Mouse (Mus musculus) midbrain, embryonic 12.5 days (tissue): ENCODE results near the gene Acox1. TPM values are rescaled to one million over a fixed set of nuclear protein-coding genes. Genes with fewer than 3 reads are reported as not detected.
A peak's percentile ranks its signal among the peaks of the same experiment; 100 is the strongest.

Source experiments
- ATAC-seq: fragments of 200-750 bp; cut with Nextera tagmentation; 2 replicates; pipeline ENCODE4 v1.8.0; 2017; ENCODE audit warnings: low read depth, moderate TSS enrichment, moderate library complexity; ENCODE audit not compliant: low FRiP score
- H3K27ac ChIP-seq: fragments of 300-500 bp; sonication (generic); replicated peaks from 2 replicates; pipeline ENCODE4 v1.5.1; 2016; ENCODE audit warnings: mild to moderate bottlenecking
- H3K27me3 ChIP-seq: fragments of 300-500 bp; sonication (generic); 2 replicates; pipeline ENCODE4 v1.6.1; 2016; ENCODE audit warnings: mild to moderate bottlenecking
- H3K36me3 ChIP-seq: fragments of 300-500 bp; sonication (generic); 2 replicates; pipeline ENCODE4 v1.6.1; 2016
- H3K4me1 ChIP-seq: fragments of 300-500 bp; sonication (generic); 2 replicates; pipeline ENCODE4 v1.6.1; 2016
- H3K4me2 ChIP-seq: fragments of 300-500 bp; sonication (generic); replicated peaks from 2 replicates; pipeline ENCODE4 v1.6.1; 2016; ENCODE audit warnings: mild to moderate bottlenecking, moderate library complexity
- H3K4me3 ChIP-seq: fragments of 300-500 bp; sonication (generic); 2 replicates; pipeline ENCODE4 v1.5.1; 2016; ENCODE audit warnings: mild to moderate bottlenecking
- H3K9ac ChIP-seq: fragments of 300-500 bp; sonication (generic); replicated peaks from 2 replicates; pipeline ENCODE4 v1.6.1; 2016; ENCODE audit warnings: mild to moderate bottlenecking, moderate library complexity
- H3K9me3 ChIP-seq: fragments of 300-500 bp; sonication (generic); 2 replicates; pipeline ENCODE4 v1.6.1; 2016; ENCODE audit warnings: mild to moderate bottlenecking
- WGBS: fragments of 180-500 bp; shearing (Covaris S2); methylation state at CpG from one replicate; pipeline ENCODE4 v1.1.7; 2016; 5-methylcytosine and 5-hydroxymethylcytosine counted together
- polyA plus RNA-seq: library from polyadenylated mRNA; unstranded; fragments of >200 nt; fragmentation: Nextera tagmentation; extraction: Ambion mirVana; gene quantifications from 2 replicates; pipeline ENCODE4 v1.2.1, GENCODE M21; 2016

Gene Acox1
- 37.9 and 42.6 TPM in 2 replicates for polyA plus RNA-seq

DNA sequence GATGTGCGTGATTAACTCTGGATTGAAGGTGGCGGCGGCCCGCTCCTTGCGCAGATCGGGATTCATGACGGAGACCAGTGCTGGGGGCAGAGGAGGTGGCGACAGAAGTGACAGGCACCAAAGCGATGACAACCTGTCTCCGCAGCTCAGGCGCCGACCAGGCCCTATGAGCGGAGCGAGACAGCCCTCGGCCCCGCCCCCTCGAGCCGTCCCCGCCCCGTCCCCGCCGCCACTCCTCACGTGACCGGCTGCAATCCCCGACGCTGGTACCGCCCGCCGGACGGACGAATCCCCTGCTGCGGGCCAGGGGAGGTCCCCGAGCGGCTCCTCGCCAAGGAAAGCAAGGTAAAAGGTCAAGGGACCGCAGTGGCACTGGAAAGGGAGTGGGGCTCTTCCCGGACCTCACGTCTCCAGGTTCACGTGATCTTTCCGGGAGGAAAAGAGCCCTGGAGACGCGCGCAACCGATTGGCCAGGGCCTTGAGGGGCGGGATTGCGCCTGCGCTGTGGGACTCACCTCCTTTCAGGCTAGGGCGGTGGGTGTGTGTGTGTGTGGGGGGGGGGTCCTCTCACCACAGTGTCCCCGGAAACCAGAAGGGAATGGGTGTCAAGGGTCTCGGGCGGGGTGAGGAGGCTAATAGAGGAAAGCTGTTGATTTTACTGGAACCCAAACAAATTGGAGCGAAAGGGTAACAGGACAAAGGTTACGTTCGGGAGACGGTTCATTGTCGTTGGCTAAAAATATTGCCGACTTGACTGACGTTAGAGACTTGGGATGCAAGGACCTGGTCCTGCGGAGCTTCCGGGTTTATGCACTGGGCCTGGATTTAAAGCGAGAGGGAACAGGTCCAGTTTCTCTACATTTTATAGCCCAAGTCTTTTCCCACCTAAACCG is at the start of gene Acox1, which contains the start of gene Ten1:
Acox1 (minus strand) TSS at position 407 of the 893 bp plus-strand sequence.
Ten1 (plus strand) TSS at position 217 of the 893 bp plus-strand sequence.
- peak within 1 kb of the TSS; percentile 71 for H3K9ac ChIP-seq
- under 1% methylated on average over 62 of the region's 62 CpGs for WGBS
- peak; percentile 99 for ATAC-seq
- no peaks in the 10 kb centered on the region for H3K27me3 ChIP-seq
- peak within 1 kb of the TSS; percentile 94 for H3K27ac ChIP-seq
- peaks cover 11% of the 10 kb centered on the region; the same call in 1 of the 2 replicates for H3K36me3 ChIP-seq
- no peaks in the 10 kb centered on the region for H3K9me3 ChIP-seq
- H3K4me3 ChIP-seq, result peak within 1 kb of the TSS; percentile 63
- H3K4me2 ChIP-seq, result peak within 1 kb of the TSS; percentile 78
- peaks cover 13% of the 10 kb centered on the region for H3K4me1 ChIP-seq

DNA sequence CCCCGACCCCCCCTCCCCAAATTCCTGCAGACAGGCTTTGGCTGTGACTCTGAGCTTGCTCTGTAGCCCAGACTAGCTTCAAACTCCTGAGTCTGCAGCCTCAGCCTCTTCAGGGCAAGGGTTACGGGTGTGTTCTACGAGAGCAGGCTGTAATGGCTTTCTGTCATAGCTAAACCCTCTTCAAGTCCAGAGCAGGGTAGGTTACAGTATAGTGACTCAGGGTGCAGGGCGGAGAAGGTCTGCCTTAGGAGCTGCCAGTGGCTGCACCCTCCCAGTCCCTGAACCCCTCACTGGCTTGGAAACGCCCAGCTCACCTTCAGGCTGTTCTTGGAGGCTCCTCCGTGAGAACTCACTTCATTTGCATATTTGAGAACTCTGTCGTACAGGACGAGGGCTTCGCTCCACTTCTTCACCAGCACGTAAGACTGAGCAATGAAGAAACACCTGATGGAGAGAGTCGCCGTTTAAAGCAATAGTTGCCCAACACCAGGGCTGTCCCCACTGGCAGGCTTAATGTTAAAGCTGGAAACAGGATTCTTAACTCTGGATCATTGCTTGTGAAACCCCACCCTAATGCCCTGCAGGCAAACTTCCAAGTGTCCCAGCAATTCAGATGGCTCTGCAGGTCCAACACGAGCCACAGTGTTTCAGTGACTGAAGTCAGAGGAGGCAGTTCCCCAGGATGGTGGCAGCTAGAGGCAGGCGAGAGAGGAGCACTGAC is 48.8 kb upstream of the Acox1 start:
- no peaks in the 10 kb centered on the region for H3K4me1 ChIP-seq
- no peak for ATAC-seq
- H3K27me3 ChIP-seq, result no peaks in the 10 kb centered on the region
- H3K27ac ChIP-seq, result no peak overlapping the region
- no peak overlapping the region for H3K4me3 ChIP-seq
- no peak overlapping the region for H3K4me2 ChIP-seq
- no peak overlapping the region for H3K9ac ChIP-seq
- 88% methylated on average over 14 of the region's 14 CpGs for WGBS
- H3K9me3 ChIP-seq, result no peaks in the 10 kb centered on the region
- H3K36me3 ChIP-seq, result peaks cover 94% of the 10 kb centered on the region

DNA sequence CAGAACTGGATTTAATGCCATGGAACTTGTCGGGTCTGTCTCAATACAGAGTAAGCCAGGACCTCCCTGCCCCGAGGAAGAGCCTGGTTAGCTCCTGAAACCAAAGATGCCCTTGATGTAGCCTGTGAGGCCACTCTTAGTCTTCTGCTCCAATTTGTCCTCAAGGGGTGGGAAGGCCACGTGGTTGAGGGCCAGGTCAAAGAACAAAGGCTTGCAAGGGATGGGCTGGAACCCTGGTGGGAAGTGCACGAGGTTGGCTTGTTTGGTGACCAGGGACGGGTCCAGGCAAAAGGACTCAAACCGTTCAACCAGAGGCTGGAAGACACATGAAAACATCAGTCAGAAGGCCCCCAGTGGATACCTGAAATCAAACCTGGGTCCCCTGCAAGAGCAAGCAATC is 46.8 kb upstream of the Acox1 start:
- Histone ChIP-seq H3K9me3 (no peaks in the 10 kb centered on the region), H3K4me2 (no peak overlapping the region), H3K9ac (no peak overlapping the region), H3K4me3 (no peak overlapping the region), H3K27me3 (no peaks in the 10 kb centered on the region), H3K36me3 (peaks cover 74% of the 10 kb centered on the region), H3K27ac (no peak overlapping the region), H3K4me1 (peaks cover 6% of the 10 kb centered on the region; the same call in 1 of the 2 replicates)
- 77% methylated on average over 6 of the region's 6 CpGs for WGBS
- no peak for ATAC-seq

DNA sequence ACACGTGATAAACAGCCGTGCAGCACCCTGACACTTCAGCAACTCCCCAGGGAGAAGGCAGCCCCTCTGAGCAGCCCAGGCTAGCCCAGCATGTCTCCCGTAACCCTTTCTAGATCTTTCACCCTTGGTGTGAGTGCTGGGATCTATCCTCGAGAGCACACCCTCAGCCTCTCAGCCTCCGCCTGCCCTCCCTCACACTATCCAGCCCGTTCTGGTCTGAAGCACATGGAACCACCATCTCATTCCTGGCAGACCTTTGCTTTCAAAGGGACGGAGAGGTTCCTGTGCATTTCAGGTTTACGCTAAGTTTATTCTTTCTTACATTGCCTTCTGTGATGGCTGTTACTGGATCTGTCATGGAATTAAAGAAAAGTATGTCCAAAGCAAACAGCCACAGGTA is 45.7 kb upstream of the Acox1 start:
- H3K36me3 ChIP-seq, result peaks cover 64% of the 10 kb centered on the region
- WGBS, result 93% methylated on average over 8 of the region's 8 CpGs

DNA sequence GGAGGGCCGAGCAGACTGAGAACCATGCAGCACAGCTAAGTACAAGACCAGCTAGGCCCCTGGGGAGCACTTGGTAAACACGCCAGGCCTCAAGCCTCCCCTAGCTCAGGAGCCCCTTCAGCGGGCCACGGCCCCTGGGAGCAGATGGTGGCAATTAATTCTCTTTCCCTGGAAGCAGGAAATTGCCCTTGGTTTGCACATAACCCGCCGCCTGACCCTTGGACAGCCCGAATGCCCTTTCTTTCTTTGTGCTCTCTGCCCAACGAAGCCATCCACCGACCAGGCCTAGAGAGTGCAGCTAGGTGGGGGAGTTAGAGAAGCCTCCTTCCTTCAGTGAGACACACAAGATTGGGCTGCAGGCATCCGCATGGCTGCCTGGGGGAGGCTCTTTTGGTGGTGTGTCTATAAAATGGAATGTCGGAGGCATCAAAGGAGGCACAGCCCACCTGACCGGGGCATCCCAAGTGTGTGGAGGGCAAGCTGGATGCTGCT is 42.9 kb upstream of the Acox1 start:
- H3K4me2 ChIP-seq, result no peak overlapping the region
- 51% methylated on average over 12 of the region's 12 CpGs for WGBS
- peaks cover 21% of the 10 kb centered on the region for H3K27me3 ChIP-seq
- peaks cover 36% of the 10 kb centered on the region for H3K36me3 ChIP-seq
- peaks cover 18% of the 10 kb centered on the region; the same call in 1 of the 2 replicates for H3K4me1 ChIP-seq
- no peak for ATAC-seq
- no peak overlapping the region for H3K4me3 ChIP-seq
- H3K9me3 ChIP-seq, result no peaks in the 10 kb centered on the region
- no peak overlapping the region for H3K9ac ChIP-seq
- no peak overlapping the region for H3K27ac ChIP-seq

More for the DNA sequence above, 45.7 kb upstream of the Acox1 start:
- ATAC-seq, result no peak
- Histone ChIP-seq H3K4me3 (no peak overlapping the region), H3K27me3 (no peaks in the 10 kb centered on the region), H3K27ac (no peak overlapping the region), H3K9me3 (no peaks in the 10 kb centered on the region), H3K4me1 (peaks cover 10% of the 10 kb centered on the region; the same call in 1 of the 2 replicates), H3K4me2 (no peak overlapping the region), H3K9ac (no peak overlapping the region)

DNA sequence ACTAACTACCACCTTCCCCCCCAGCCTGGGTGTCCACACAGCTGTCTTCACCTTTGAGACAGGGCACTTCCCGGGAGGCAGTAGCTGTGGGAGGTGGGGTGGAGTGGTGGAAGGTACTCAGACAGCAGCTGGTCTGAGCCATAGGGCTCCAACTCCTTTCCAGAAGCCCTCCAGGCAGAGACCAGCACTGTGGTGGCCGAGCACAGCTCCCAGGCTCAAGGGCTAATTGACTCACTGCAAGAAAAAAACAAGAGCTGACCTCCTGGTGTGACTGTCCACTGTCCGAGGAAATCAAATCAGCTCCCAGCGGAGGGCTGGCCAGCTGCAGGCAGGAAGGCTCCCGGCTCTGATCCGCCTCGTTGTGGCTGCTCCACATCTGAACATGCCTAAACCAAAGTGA is 41.0 kb upstream of the Acox1 start:
- Histone ChIP-seq H3K36me3 (peaks cover 16% of the 10 kb centered on the region), H3K27me3 (peaks cover 30% of the 10 kb centered on the region), H3K4me1 (peaks cover 18% of the 10 kb centered on the region; the same call in 1 of the 2 replicates), H3K27ac (no peak overlapping the region; the same call in 1 of the 2 replicates), H3K9me3 (no peaks in the 10 kb centered on the region), H3K9ac (no peak overlapping the region), H3K4me2 (no peak overlapping the region), H3K4me3 (no peak overlapping the region)
- ATAC-seq, result no peak
- 12% methylated on average over 7 of the region's 7 CpGs for WGBS

DNA sequence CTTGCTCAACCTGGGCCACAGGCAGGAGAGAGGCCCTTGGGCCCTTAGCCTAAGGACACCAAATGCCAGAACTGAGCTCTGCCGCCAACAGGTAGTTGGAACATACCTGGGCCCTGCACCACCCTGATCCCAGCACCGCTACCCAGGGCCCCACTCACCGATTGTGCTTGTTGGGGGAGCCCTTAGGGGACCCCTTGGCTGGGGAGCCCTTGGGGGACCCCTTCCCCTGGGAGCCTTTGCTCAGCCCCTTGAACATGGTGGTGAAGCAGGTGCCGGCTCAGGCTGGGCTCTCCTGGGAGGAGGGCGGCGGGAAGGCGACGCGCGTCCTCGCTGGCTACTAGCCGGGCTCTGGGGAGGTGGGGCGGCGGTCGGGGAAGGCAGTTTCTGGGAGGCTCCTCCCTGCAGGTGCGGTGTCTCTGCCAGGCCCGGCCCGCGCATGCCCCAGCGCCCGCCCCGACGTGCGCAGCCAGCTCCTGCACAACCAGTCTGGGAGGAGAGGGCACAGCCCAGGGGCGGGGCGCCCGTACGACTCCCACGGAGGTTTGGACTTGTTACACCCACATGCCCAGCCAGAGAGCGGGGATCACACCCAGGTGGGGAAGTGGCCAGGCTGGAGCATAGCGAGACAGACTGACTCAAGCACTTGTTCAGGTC is 39.0 kb upstream of the Acox1 start, which contains the start of gene Evpl:
Evpl (minus strand) TSS at position 336 of the 654 bp plus-strand sequence.
- H3K27ac ChIP-seq, result no peak within 1 kb of the TSS
- 0 out of 2 replicates have a peak within 1 kb of the TSS, but pooled peaks have one; percentile 5 for H3K4me3 ChIP-seq
- no peak for ATAC-seq
- H3K9ac ChIP-seq, result no peak within 1 kb of the TSS
- H3K4me2 ChIP-seq, result peak within 1 kb of the TSS; percentile 13; the same call in 1 of the 2 replicates
- H3K36me3 ChIP-seq, result no peaks in the 10 kb centered on the region
- H3K4me1 ChIP-seq, result peaks cover 18% of the 10 kb centered on the region; the same call in 1 of the 2 replicates
- peaks cover 47% of the 10 kb centered on the region for H3K27me3 ChIP-seq
- 12% methylated on average over 31 of the region's 31 CpGs for WGBS
- no peaks in the 10 kb centered on the region for H3K9me3 ChIP-seq

DNA sequence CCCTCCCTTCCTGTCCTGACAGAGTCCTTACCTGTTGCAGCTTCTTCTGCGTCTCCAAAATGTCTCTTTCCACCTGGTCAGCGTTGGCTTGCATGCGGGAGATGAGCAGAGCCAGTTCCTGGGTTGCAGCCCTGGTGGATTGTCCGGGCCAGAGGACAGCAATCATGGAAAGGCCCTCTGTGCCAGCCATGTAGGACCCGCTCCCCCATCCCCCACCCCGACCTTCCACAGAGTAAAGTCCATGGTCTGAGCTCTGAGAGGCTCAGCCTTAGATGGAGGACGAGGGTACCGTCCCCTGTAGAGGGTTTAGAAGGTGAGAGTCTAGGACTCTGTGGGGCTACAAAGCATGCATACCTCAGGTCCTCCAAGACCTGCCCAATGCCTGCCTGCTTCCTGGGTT is 36.1 kb upstream of the Acox1 start:
- no peaks in the 10 kb centered on the region for H3K9me3 ChIP-seq
- no peak overlapping the region for H3K4me3 ChIP-seq
- peaks cover 16% of the 10 kb centered on the region; the same call in 1 of the 2 replicates for H3K4me1 ChIP-seq
- no peak overlapping the region for H3K9ac ChIP-seq
- ATAC-seq, result no peak
- H3K27ac ChIP-seq, result no peak overlapping the region
- H3K27me3 ChIP-seq, result peaks cover 59% of the 10 kb centered on the region
- 91% methylated on average over 8 of the region's 8 CpGs for WGBS
- no peak overlapping the region for H3K4me2 ChIP-seq
- H3K36me3 ChIP-seq, result no peaks in the 10 kb centered on the region

DNA sequence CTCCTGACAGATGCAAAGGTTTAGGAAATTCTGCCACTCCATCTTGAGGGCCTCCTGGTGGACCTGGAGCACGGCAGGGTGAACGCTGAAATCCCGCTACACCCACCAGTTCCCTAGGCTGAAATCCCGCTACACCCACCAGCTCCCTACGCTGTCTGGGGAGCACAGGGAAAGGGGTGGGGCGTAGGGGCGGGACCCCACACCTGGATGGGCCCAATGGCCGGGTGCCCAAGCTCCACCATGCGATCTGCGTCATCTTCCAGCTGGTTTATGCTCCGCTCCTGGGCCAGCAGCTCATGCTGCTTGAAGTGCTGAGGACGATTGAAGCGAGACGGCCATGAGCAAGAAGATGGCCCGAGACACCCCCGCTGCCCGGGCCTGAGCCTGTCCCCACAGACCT is 33.6 kb upstream of the Acox1 start:
- H3K36me3 ChIP-seq, result no peaks in the 10 kb centered on the region
- peaks cover 49% of the 10 kb centered on the region for H3K27me3 ChIP-seq
- H3K27ac ChIP-seq, result no peak overlapping the region
- H3K9me3 ChIP-seq, result no peaks in the 10 kb centered on the region
- 0 out of 2 replicates have a peak, but pooled peaks cover 5% of the 10 kb centered on the region for H3K4me1 ChIP-seq
- no peak overlapping the region for H3K4me3 ChIP-seq
- WGBS, result 28% methylated on average over 17 of the region's 17 CpGs
- H3K4me2 ChIP-seq, result peak overlapping the region; percentile 25; the same call in 1 of the 2 replicates
- H3K9ac ChIP-seq, result 0 out of 2 replicates have a peak overlapping the region, but pooled peaks have one; percentile 11
- ATAC-seq, result no peak

DNA sequence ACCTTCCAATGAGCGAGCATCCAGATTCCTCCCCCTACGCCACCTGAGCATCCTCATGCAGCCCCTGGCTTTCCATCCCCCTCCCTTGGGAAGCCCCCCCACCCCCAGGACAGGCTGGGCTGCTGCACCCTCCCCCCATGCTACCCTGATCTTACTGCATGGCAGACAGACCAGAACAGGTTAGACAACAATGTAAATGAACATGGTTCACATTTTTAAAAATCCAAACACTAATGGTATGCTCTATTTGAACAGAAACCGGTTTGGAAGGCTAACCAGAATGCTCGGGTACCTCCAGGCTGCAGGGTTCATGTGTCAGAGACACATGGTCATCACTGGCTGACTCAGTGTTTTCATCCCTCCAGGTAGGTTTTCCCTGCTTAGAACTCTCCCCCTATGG is 29.9 kb upstream of the Acox1 start:
- H3K27me3 ChIP-seq, result peaks cover 42% of the 10 kb centered on the region

DNA sequence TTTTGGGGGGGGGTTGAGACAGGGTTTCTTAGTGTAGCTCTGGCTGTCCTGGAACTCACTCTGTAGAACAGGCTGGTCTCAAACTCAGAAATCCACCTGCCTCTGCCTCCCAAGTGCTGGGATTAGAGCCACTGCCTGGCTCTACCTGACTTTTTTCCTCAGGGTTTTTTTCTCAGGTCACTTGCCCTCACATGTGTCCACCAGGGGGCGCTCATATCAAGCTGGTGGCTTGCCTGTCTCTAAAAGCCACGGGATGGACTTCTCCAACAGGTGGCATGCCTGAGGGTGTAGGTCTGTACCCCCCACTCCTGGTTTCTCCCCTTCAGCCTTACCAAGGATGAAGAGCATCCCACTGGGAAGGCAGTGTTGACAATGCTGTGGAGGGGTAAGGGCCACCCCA is 27.6 kb upstream of the Acox1 start:
- Histone ChIP-seq H3K36me3 (no peaks in the 10 kb centered on the region), H3K4me3 (no peak overlapping the region), H3K4me2 (no peak overlapping the region), H3K9me3 (peaks cover 5% of the 10 kb centered on the region; the same call in 1 of the 2 replicates), H3K4me1 (peaks cover 11% of the 10 kb centered on the region; the same call in 1 of the 2 replicates), H3K27ac (no peak overlapping the region), H3K27me3 (peaks cover 48% of the 10 kb centered on the region), H3K9ac (no peak overlapping the region)
- ATAC-seq, result no peak
- 8% methylated on average over 2 of the region's 2 CpGs for WGBS

More for the DNA sequence above, 29.9 kb upstream of the Acox1 start:
- 85% methylated on average over 4 of the region's 4 CpGs for WGBS
- H3K9me3 ChIP-seq, result no peaks in the 10 kb centered on the region
- H3K27ac ChIP-seq, result no peak overlapping the region
- no peaks in the 10 kb centered on the region for H3K36me3 ChIP-seq
- ATAC-seq, result no peak
- H3K4me2 ChIP-seq, result no peak overlapping the region
- no peak overlapping the region for H3K4me3 ChIP-seq
- H3K4me1 ChIP-seq, result 0 out of 2 replicates have a peak, but pooled peaks cover 5% of the 10 kb centered on the region
- H3K9ac ChIP-seq, result 0 out of 2 replicates have a peak overlapping the region, but pooled peaks have one; percentile 31
